Mouse (Mus musculus) left cerebral cortex, postnatal 14 days (tissue): Measurements from ENCODE around the gene Dgkb. TPM values are rescaled to one million over a fixed set of nuclear protein-coding genes. Genes with fewer than 3 reads are reported as not detected.

ENCODE experiments used
- DNase-seq, 2 experiments: peaks; one replicate each; pipeline ENCODE4 v3.0.0; 2021 to 2022; ENCODE audit warnings: low spot score in 2 of 2, mixed read lengths in 1 of 2
- intact Hi-C: fragments of 180-260 bp; cut with DNase I; formaldehyde crosslinking; loops from one replicate; pipeline ENCODE4 v1.15.1; 2025
- total RNA-seq, 2 experiments: library from RNA; stranded (reverse); gene quantifications; 2 replicates each; pipeline ENCODE4 v1.2.3; 2021

Dgkb gene
- total RNA-seq, 2 experiments from 2014 or later: 78.1 to 83.1 TPM

- intact Hi-C loops: no loop called here
- DNase-seq: no peak
Measured at GRCm38 (mm10) chr12:38500931-38501330, 683.4 kb downstream of the Dgkb start.

- DNase-seq: no peak
- intact Hi-C loops: no loop called here
Measured at GRCm38 (mm10) chr12:38508195-38508594, 690.7 kb downstream of the Dgkb start.

GRCm38 (mm10) chr12:38545431-38545830 is 727.9 kb downstream of the Dgkb start:
- DNase-seq: no peak
- intact Hi-C loops: no loop called here

GRCm38 (mm10) chr12:38577141-38577540 is 759.6 kb downstream of the Dgkb start:
- intact Hi-C loops: no loop called here

DNA sequence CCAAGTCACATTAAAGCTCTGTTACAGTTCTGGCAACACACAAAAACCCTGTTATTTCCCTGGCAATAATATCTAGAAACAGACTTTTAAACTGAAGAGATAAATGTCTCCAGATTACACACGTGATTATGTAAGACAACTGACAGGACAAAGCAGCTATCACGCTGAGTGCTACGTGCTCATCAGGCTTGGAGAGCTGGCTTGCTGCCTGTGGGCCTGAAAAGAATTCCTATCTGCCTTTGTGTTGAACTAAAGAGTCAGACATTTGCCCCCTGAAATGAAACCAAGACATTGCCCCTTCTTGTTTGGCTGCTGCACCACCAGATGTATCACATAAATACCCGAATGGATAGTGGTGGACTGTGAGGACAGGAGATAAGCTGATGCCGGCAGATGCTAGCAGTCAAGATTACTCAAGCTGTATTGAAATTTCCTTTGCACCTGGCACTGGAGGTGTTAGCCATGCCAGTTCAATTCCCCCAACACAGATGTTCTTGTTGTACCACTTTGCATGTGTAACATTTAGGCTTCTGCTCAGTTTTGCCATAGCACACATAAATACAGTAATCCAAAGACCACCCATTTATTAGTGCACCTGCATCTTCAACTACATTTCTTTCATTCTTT is 761.8 kb downstream of the Dgkb start:
- no peak for DNase-seq
- intact Hi-C loops: no loop called here

More at GRCm38 (mm10) chr12:38577141-38577540, 759.6 kb downstream of the Dgkb start:
- DNase-seq: no peak

- intact Hi-C loops: no loop called here
- DNase-seq: no peak
Measured at GRCm38 (mm10) chr12:38586368-38586865, 768.9 kb downstream of the Dgkb start.

GRCm38 (mm10) chr12:38589951-38590350 is 772.4 kb downstream of the Dgkb start:
- no peak for DNase-seq
- intact Hi-C loops: no loop called here

DNA sequence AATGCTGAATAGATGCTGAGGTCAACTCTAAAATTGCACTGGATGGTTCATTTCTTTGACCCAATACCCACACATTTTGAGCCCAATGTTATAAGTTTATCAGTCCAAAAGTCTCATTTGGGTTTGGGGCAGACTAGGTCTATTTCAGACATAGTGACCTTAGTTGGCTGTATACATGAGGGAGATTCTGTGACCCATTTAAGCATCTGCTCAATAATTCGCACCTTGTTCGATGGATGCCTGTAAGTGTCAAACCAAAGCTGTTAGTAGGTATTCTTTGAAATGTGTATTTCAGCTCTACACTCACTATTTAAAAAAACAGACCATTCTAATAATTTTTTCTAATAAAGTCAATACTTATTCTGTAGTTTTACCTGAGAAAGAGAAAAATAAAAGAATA is 776.1 kb downstream of the Dgkb start:
- no peak for DNase-seq
- intact Hi-C loops: no loop called here

GRCm38 (mm10) chr12:38594055-38594454 is 776.5 kb downstream of the Dgkb start:
- peak in 1 of 2 experiments; percentile 34 for DNase-seq
- intact Hi-C loops: no loop called here

DNA sequence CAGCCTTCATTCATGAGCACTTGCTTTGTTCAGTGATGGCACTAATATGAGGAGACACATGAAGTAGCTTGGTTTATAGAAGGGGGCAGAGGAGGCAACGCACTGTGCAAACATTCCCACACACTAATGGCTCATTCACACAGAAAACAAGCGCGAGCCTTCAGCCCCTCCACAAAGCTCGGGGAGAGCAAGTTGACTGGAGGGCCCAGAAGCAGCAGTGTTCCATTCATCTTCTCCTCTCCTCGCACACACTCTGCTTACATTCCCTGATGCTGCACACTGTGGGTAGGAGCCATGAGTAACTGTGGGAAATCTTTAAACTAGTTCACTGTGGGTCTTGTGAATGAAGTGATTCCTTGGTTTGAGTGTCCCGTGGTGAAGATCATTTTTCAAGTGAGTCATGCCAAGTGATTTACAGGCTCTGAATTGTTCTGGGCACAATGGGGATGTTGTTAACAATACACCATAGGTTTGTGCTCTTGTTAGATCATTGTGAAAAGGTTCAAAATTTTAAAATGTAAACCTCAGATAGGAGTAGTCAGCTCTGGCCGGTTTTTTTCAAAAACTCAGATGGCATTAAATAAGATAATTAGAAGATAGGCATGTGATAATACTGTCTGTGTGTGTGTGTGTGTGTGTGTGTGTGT is 779.0 kb downstream of the Dgkb start:
- DNase-seq: no peak
- intact Hi-C loops: no loop called here

DNA sequence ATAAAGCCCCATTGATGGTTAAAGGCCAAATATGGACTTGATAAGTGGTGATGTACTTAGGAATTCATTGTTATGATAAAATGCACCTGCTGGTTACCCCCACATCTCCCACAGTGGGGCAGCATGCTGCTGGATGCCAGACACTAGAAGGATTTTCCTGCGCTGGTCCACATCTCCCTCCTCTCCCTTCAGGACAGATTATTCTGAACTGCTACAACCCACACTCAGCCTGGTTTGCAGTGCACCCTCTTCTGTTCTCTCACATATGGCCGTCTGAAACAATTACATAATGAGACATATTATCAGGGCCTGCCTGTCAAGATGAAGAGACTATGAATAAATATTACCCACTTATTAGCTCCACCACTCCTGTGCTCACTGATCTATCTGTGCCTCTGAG is 780.6 kb downstream of the Dgkb start:
- peak in 1 of 2 experiments; percentile 20 for DNase-seq
- intact Hi-C loops: no loop called here

GRCm38 (mm10) chr12:38600165-38600845 is 782.8 kb downstream of the Dgkb start:
- intact Hi-C loops: no loop called here

GRCm38 (mm10) chr12:38608104-38608503 is 790.6 kb downstream of the Dgkb start:
- no peak for DNase-seq
- intact Hi-C loops: no loop called here

More at GRCm38 (mm10) chr12:38600165-38600845, 782.8 kb downstream of the Dgkb start:
- no peak for DNase-seq

- intact Hi-C loops: no loop called here
Measured at GRCm38 (mm10) chr12:38668265-38668664, 850.7 kb downstream of the Dgkb start.

More at GRCm38 (mm10) chr12:38668265-38668664, 850.7 kb downstream of the Dgkb start:
- no peak for DNase-seq
